Mouse (Mus musculus) bone marrow, adult 2 months (tissue): ENCODE data around the gene Fto. TPM values are rescaled to one million over a fixed set of nuclear protein-coding genes. Genes with fewer than 3 reads are reported as not detected.

ENCODE experiments used
- H3K27ac ChIP-seq: fragments of 200-500 bp; 2 replicates; pipeline ENCODE4 v1.5.1; 2012; ENCODE audit warnings: low read depth, mild to moderate bottlenecking, control low read depth, inconsistent platforms, low read length; ENCODE audit not compliant: control insufficient read depth, poor library complexity, insufficient read depth
- H3K4me1 ChIP-seq: fragments of 200-500 bp; 2 replicates; pipeline ENCODE4 v1.6.1; 2011; ENCODE audit warnings: low read length; ENCODE audit not compliant: control insufficient read depth, insufficient read depth
- H3K4me3 ChIP-seq: fragments of 200-500 bp; replicated peaks from 2 replicates; pipeline ENCODE3; 2011; ENCODE audit warnings: mild to moderate bottlenecking, low read depth, low read length, control low read depth; ENCODE audit not compliant: control insufficient read depth
- CTCF ChIP-seq: fragments of 200-500 bp; IDR thresholded peaks from 2 replicates; pipeline ENCODE4 v1.5.1; 2011; ENCODE audit warnings: low read length, control low read depth; ENCODE audit not compliant: control insufficient read depth, insufficient read depth
- POLR2A ChIP-seq: fragments of 200-500 bp; IDR thresholded peaks from 2 replicates; pipeline ENCODE4 v1.6.1; 2011; ENCODE audit warnings: low read depth, mild to moderate bottlenecking, control low read depth, low read length, borderline replicate concordance; ENCODE audit not compliant: control insufficient read depth
- WGBS: fragments of 180-500 bp; shearing (Covaris S2); methylation state at CpG from one replicate; pipeline ENCODE4 v1.1.7; 2018; 5-methylcytosine and 5-hydroxymethylcytosine counted together
- polyA plus RNA-seq: library from polyadenylated mRNA; stranded (reverse); fragments of >200 nt; gene quantifications from 2 replicates; pipeline ENCODE4 v1.2.4, GENCODE M21; 2011; ENCODE audit warnings: low replicate concordance; ENCODE audit not compliant: missing spikeins, insufficient read depth, insufficient read length

Fto gene
- polyA plus RNA-seq, 1 experiment: 11.4 TPM

GRCm38 (mm10) chr8:91534752-91535151, 221.4 kb downstream of the Fto start:
- Histone ChIP-seq H3K27ac (no peak overlapping the region), H3K4me1 (no peaks in the 10 kb centered on the region), H3K4me3 (no peak overlapping the region)
- 58% methylated on average over 5 of the region's 5 CpGs for WGBS
- TF ChIP-seq CTCF: no peak
- no peak for TF ChIP-seq POLR2A

- 58% methylated on average over 9 of the region's 9 CpGs for WGBS
These were observed 224.8 kb downstream of the Fto start for GRCm38 (mm10) chr8:91538109-91538508.

GRCm38 (mm10) chr8:91538892-91539291, 225.6 kb downstream of the Fto start:
- Histone ChIP-seq H3K27ac (no peak overlapping the region), H3K4me1 (no peaks in the 10 kb centered on the region), H3K4me3 (no peak overlapping the region)
- TF ChIP-seq POLR2A (no peak), CTCF (no peak)
- 81% methylated on average over 5 of the region's 5 CpGs for WGBS

More at GRCm38 (mm10) chr8:91538109-91538508, 224.8 kb downstream of the Fto start:
- TF ChIP-seq POLR2A (no peak), CTCF (no peak)
- H3K27ac ChIP-seq: no peak overlapping the region
- H3K4me1 ChIP-seq: no peaks in the 10 kb centered on the region
- no peak overlapping the region for H3K4me3 ChIP-seq

GRCm38 (mm10) chr8:91539586-91539985, 226.3 kb downstream of the Fto start:
- TF ChIP-seq POLR2A: no peak
- no peak for TF ChIP-seq CTCF
- WGBS: 75% methylated on average over 8 of the region's 8 CpGs
- Histone ChIP-seq H3K4me3 (no peak overlapping the region), H3K27ac (no peak overlapping the region), H3K4me1 (no peaks in the 10 kb centered on the region)

- TF ChIP-seq CTCF (no peak), POLR2A (no peak)
- H3K4me1 ChIP-seq: no peaks in the 10 kb centered on the region
- WGBS: 59% methylated on average over 3 of the region's 3 CpGs
These were observed 227.9 kb downstream of the Fto start for GRCm38 (mm10) chr8:91541229-91541628.

DNA sequence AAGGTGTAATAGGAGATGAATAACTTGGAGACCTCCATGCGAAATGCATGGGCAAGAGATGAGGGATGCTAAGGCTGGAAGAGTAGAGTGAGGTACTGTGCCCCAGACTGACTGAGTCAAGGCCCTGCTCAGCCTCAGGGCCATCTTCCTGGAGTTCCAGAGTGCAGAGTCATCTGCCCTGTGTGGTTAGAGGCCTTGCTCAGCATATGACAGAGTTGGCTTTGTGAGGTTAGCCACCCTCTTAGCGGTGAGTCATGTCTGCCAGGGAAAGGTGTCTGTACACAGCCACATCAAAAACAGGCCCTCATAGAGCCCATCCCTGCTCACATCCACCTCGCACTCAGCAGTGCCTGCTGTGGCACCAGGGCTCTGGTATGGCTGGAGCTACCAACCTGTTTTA, 232.2 kb downstream of the Fto start:
- WGBS: 67% methylated on average over 3 of the region's 3 CpGs
- Histone ChIP-seq H3K27ac (no peak overlapping the region), H3K4me3 (no peak overlapping the region), H3K4me1 (no peaks in the 10 kb centered on the region)
- TF ChIP-seq POLR2A (no peak), CTCF (no peak)

More at GRCm38 (mm10) chr8:91541229-91541628, 227.9 kb downstream of the Fto start:
- no peak overlapping the region for H3K4me3 ChIP-seq
- H3K27ac ChIP-seq: no peak overlapping the region

DNA sequence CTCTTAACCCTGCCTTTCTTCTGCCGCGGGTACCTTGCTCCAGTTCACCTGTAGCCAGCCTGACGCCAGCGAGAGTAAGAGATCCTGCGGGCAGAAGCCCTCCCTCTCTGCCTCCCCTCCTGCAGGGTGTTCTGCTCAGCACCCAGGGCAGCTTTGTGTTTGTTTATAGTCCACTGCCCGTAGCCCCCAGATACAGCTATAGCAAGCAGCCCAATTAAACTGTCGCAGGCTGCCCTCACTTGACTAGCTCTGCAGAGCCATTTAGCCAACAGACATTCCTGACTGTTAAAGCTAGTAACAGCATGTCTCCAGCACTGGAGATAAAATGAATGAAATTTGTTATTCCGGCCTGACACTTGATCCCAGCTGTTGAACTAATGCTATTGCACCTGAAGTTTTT, 233.3 kb downstream of the Fto start:
- no peak for TF ChIP-seq POLR2A
- TF ChIP-seq CTCF: no peak
- no peak overlapping the region for H3K4me3 ChIP-seq
- H3K27ac ChIP-seq: no peak overlapping the region
- H3K4me1 ChIP-seq: no peaks in the 10 kb centered on the region
- 89% methylated on average over 8 of the region's 8 CpGs for WGBS

- Histone ChIP-seq H3K4me1 (no peaks in the 10 kb centered on the region), H3K27ac (no peak overlapping the region), H3K4me3 (no peak overlapping the region)
- no peak for TF ChIP-seq CTCF
- no peak for TF ChIP-seq POLR2A
- 91% methylated on average over 1 of the region's 1 CpGs for WGBS
These were observed 236.8 kb downstream of the Fto start for GRCm38 (mm10) chr8:91550131-91550530.

GRCm38 (mm10) chr8:91551166-91551765, 237.9 kb downstream of the Fto start:
- Histone ChIP-seq H3K4me1 (no peaks in the 10 kb centered on the region), H3K27ac (no peak overlapping the region), H3K4me3 (no peak overlapping the region)
- TF ChIP-seq CTCF (no peak), POLR2A (no peak)
- 88% methylated on average over 9 of the region's 9 CpGs for WGBS
